Mouse (Mus musculus) stomach, postnatal 0 days (tissue): ENCODE data around the gene Lilra5. TPM values are rescaled to one million over a fixed set of nuclear protein-coding genes. Genes with fewer than 3 reads are reported as not detected.
"Not testable (repeated sequence)": the region's sequence is repeated elsewhere in the genome, so short reads cannot be mapped to it uniquely, and the experiment has no call there.

Experiments used
- ATAC-seq: fragments of 200-750 bp; cut with Nextera tagmentation; 2 replicates; pipeline ENCODE4 v1.8.0; 2017; ENCODE audit not compliant: low FRiP score, low TSS enrichment
- DNase-seq: peaks from one replicate; pipeline ENCODE4 v3.0.0-alpha.2; 2016; ENCODE audit warnings: low spot score
- H3K27ac ChIP-seq: fragments of 300-500 bp; sonication (generic); replicated peaks from 2 replicates; pipeline ENCODE4 v1.5.1; 2014; ENCODE audit warnings: mild to moderate bottlenecking, control low read depth
- H3K27me3 ChIP-seq: fragments of 300-500 bp; sonication (generic); 2 replicates; pipeline ENCODE4 v1.6.1; 2014; ENCODE audit warnings: low read length; ENCODE audit not compliant: control insufficient read depth, insufficient read depth
- H3K36me3 ChIP-seq: fragments of 300-500 bp; sonication (generic); 2 replicates; pipeline ENCODE4 v1.6.1; 2014; ENCODE audit warnings: low read length, mixed read lengths; ENCODE audit not compliant: control insufficient read depth, insufficient read depth
- H3K4me1 ChIP-seq: fragments of 300-500 bp; sonication (generic); replicated peaks from 2 replicates; pipeline ENCODE4 v1.6.1; 2014; ENCODE audit warnings: antibody characterized with exemption; ENCODE audit not compliant: control insufficient read depth, insufficient read depth
- H3K4me2 ChIP-seq: fragments of 300-500 bp; sonication (generic); replicated peaks from 2 replicates; pipeline ENCODE4 v1.6.1; 2014; ENCODE audit warnings: low read depth, mild to moderate bottlenecking, control low read depth, moderate library complexity
- H3K4me3 ChIP-seq: fragments of 300-500 bp; sonication (generic); 2 replicates; pipeline ENCODE4 v1.5.1; 2014; ENCODE audit warnings: low read depth, low read length, control low read depth
- H3K9ac ChIP-seq: fragments of 300-500 bp; sonication (generic); 2 replicates; pipeline ENCODE4 v1.6.1; 2014; ENCODE audit warnings: mild to moderate bottlenecking, low read length, control low read depth, mixed read lengths
- H3K9me3 ChIP-seq: fragments of 300-500 bp; sonication (generic); 2 replicates; pipeline ENCODE4 v1.6.1; 2016; ENCODE audit warnings: low read length; ENCODE audit not compliant: control insufficient read depth
- CTCF ChIP-seq: IDR thresholded peaks from 2 replicates; pipeline ENCODE4 v1.5.1; 2016; ENCODE audit warnings: antibody characterized with exemption, low read depth, mild to moderate bottlenecking, moderate library complexity
- EP300 ChIP-seq: optimal IDR thresholded peaks from 2 replicates; pipeline ENCODE3; 2016; ENCODE audit warnings: antibody characterized with exemption
- WGBS: fragments of 180-500 bp; shearing (Covaris S2); extraction: QIAGEN DNeasy Blood & Tissue Kit; methylation state at CpG from one replicate; pipeline ENCODE4 v1.1.7; 2014; 5-methylcytosine and 5-hydroxymethylcytosine counted together
- polyA plus RNA-seq: library from polyadenylated mRNA; unstranded; fragments of >200 nt; fragmentation: Nextera tagmentation; extraction: Ambion mirVana; gene quantifications from 2 replicates; pipeline ENCODE4 v1.2.1, GENCODE M21; 2015

Gene Lilra5
- polyA plus RNA-seq, result 0.39 and 0.40 TPM in 2 replicates

- Histone ChIP-seq H3K36me3 (no peaks in the 10 kb centered on the region), H3K27ac (no peak within 1 kb of the TSS), H3K4me2 (no peak within 1 kb of the TSS), H3K9ac (no peak within 1 kb of the TSS), H3K9me3 (no peaks in the 10 kb centered on the region), H3K27me3 (no peaks in the 10 kb centered on the region), H3K4me3 (no peak within 1 kb of the TSS), H3K4me1 (no peaks in the 10 kb centered on the region)
- DNase-seq (no peak), ATAC-seq (no peak)
- WGBS, result 57% methylated on average over 7 of the region's 7 CpGs
- TF ChIP-seq EP300, result no peak
- no peak for TF ChIP-seq CTCF
Observed at GRCm38 (mm10) chr7:4237454-4237853, at the start of gene Lilra5. Gene Lilra5 (plus strand): TSS chr7:4237754.

GRCm38 (mm10) chr7:4207126-4207525 is 30.4 kb upstream of the Lilra5 start:
- TF ChIP-seq CTCF, result no peak
- H3K27ac ChIP-seq, result no peak overlapping the region
- H3K4me2 ChIP-seq, result no peak overlapping the region
- no peak overlapping the region for H3K4me3 ChIP-seq
- ATAC-seq (no peak), DNase-seq (no peak)
- H3K9me3 ChIP-seq, result no peaks in the 10 kb centered on the region
- H3K4me1 ChIP-seq, result no peaks in the 10 kb centered on the region
- no peaks in the 10 kb centered on the region for H3K27me3 ChIP-seq
- H3K36me3 ChIP-seq, result no peaks in the 10 kb centered on the region
- no peak overlapping the region for H3K9ac ChIP-seq
- WGBS, result 82% methylated on average over 1 of the region's 1 CpGs

DNA sequence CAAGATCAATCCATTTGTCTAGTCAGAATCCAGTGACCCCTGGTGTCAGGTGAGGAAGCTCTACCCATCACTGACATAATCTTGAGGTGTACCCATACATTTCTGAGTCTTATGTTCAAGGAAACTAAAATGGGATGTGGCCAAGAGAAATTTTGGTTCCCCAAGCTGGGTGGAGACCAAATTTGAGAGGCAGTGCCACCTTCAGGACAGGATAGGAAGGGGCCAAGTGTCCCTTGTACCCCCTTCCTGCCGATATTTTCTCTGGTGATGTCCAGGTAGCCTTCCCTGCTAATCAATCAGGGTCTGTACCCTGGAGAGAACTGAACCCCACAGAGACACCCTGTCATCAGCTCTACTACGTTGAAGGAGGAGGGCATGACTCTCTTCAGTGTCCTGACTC is 28.9 kb upstream of the Lilra5 start:
- ATAC-seq (no peak), DNase-seq (no peak)
- Histone ChIP-seq H3K9ac (no peak overlapping the region), H3K4me1 (no peaks in the 10 kb centered on the region), H3K27me3 (no peaks in the 10 kb centered on the region), H3K4me2 (no peak overlapping the region), H3K27ac (no peak overlapping the region), H3K9me3 (no peaks in the 10 kb centered on the region), H3K4me3 (no peak overlapping the region), H3K36me3 (no peaks in the 10 kb centered on the region)
- TF ChIP-seq CTCF (peak; percentile 50), EP300 (no peak)
- 27% methylated on average over 2 of the region's 2 CpGs for WGBS

DNA sequence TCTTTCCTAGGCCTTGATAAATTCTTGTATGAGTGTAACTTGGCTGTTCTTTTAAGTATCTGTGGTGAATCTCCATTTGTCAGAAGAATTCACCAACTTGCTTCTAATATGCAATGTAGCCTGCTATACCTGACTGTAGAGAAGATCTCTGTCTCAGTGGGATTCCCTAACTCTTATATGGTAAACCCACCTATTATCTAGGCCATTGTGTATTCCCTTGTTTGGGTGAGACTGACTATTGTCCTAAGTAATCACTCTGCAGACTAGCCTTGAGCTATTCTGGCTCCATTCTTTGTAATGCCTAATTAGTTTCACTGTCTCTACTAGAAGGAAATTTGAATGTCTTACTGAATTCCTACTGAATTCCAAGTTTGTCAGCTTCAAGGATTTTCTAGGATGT is 24.1 kb upstream of the Lilra5 start:
- H3K36me3 ChIP-seq, DNase-seq, H3K27ac ChIP-seq, H3K27me3 ChIP-seq, H3K4me1 ChIP-seq, H3K9me3 ChIP-seq, ATAC-seq, H3K4me3 ChIP-seq, H3K9ac ChIP-seq, H3K4me2 ChIP-seq: not testable (repeated sequence)

DNA sequence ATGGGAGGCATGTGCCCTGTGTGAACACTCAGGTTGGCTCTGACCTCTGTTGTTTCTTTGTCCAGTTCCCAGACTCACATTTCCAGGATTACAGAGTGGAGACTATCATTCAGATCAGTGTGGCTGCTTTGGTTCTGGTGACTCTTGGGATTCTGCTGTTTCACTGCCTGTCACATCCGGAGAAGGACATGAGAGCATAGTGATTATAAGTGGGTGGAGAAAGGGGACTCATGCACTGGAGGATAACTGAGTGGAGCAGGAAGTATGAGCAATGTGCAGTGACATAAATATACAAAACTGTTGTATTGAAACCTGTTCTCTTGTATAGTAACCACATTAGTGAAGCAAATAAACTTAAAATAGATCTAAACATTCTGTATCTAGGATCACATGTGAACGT is 22.2 kb upstream of the Lilra5 start:
- Histone ChIP-seq H3K27me3 (no peaks in the 10 kb centered on the region), H3K27ac (no peak overlapping the region), H3K4me2 (no peak overlapping the region), H3K4me1 (no peaks in the 10 kb centered on the region), H3K9me3 (no peaks in the 10 kb centered on the region), H3K9ac (no peak overlapping the region), H3K36me3 (no peaks in the 10 kb centered on the region), H3K4me3 (no peak overlapping the region)
- DNase-seq (no peak), ATAC-seq (peak; percentile 78; the same call in 1 of the 2 replicates)
- no peak for TF ChIP-seq EP300
- no peak for TF ChIP-seq CTCF
- WGBS, result 41% methylated on average over 2 of the region's 2 CpGs

DNA sequence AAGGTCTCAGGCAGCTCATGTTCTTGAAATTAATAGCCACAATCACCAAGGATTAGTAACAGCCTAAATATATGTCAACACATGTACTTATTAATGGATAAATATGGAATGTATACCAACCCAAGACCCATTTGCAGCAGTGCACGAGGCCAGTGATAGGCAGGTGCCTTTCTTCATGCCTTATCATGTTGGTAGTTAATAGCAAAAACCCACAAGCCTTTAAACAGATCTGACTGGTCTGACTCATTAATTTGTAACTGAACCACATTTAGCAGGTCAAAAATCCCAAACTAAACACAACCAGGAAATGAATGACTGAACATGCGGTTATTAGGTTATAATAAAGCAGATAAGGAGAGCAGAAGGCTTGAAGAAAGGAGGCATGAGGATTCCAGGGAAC is 21.7 kb upstream of the Lilra5 start:
- H3K9me3 ChIP-seq, result no peaks in the 10 kb centered on the region
- H3K27me3 ChIP-seq, result no peaks in the 10 kb centered on the region
- no peak for TF ChIP-seq CTCF
- 31% methylated on average over 2 of the region's 2 CpGs for WGBS
- H3K4me2 ChIP-seq, result no peak overlapping the region
- DNase-seq (no peak), ATAC-seq (peak; percentile 81; the same call in 1 of the 2 replicates)
- no peak overlapping the region for H3K27ac ChIP-seq
- H3K36me3 ChIP-seq, result no peaks in the 10 kb centered on the region
- H3K4me1 ChIP-seq, result no peaks in the 10 kb centered on the region
- H3K4me3 ChIP-seq, result no peak overlapping the region
- no peak overlapping the region for H3K9ac ChIP-seq

GRCm38 (mm10) chr7:4235536-4235935 is 2.0 kb upstream of the Lilra5 start:
- H3K9ac ChIP-seq, result no peak overlapping the region
- ATAC-seq (no peak), DNase-seq (no peak)
- no peaks in the 10 kb centered on the region for H3K4me1 ChIP-seq
- H3K4me2 ChIP-seq, result no peak overlapping the region
- H3K27me3 ChIP-seq, result no peaks in the 10 kb centered on the region
- H3K4me3 ChIP-seq, result no peak overlapping the region
- H3K9me3 ChIP-seq, result no peaks in the 10 kb centered on the region
- TF ChIP-seq CTCF, result no peak
- TF ChIP-seq EP300, result no peak
- no peaks in the 10 kb centered on the region for H3K36me3 ChIP-seq
- no peak overlapping the region for H3K27ac ChIP-seq
